Mouse (Mus musculus): ENCODE data around the gene Zfp286. TPM values are rescaled to one million over a fixed set of nuclear protein-coding genes. Genes with fewer than 3 reads are reported as not detected.

Zfp286 gene
- total and polyA plus RNA-seq, 3 experiments = not detected

GRCm38 (mm10) chr11:62826106-62826733 is 37.0 kb upstream of the Zfp286 start:
- Histone ChIP-seq H3K9ac (ENCODE audit: control insufficient read depth, low read depth, low read length, poor library complexity, severe bottlenecking) (no peak overlapping the region), H3K4me3 (ENCODE audit: control insufficient read depth in 1 of 2, insufficient read depth in 1 of 2, low read depth in 2 of 2, low read length in 2 of 2) (no peak overlapping the region), H3K36me3 (ENCODE audit: control insufficient read depth in 1 of 2, insufficient read depth in 2 of 2, low read length in 2 of 2) (peaks cover 0 to 26% of the 10 kb centered on the region in 2 experiments; a peak in 2 of 4 replicates), H3K27ac (ENCODE audit: control insufficient read depth, low read depth, low read length) (no peak overlapping the region), H3K79me2 (ENCODE audit: control insufficient read depth, insufficient read depth, low read length, poor library complexity) (no peaks in the 10 kb centered on the region), H3K4me1 (ENCODE audit: control insufficient read depth in 1 of 2, insufficient read depth in 2 of 2, low read length in 2 of 2) (peaks cover 3 to 25% of the 10 kb centered on the region in 2 experiments), H3K9me3 (replicated peaks; ENCODE audit: insufficient read depth, low read length) (no peaks in the 10 kb centered on the region), H3K27me3 (ENCODE audit: control insufficient read depth in 1 of 2, insufficient read depth in 2 of 2, low read length in 2 of 2) (no peaks in the 10 kb centered on the region)
- TF ChIP-seq ZC3H11A (IDR thresholded peaks at IDR 0.05; ENCODE audit: low read depth, low read length) (no peak), ZMIZ1 (IDR thresholded peaks at IDR 0.05; ENCODE audit: low read depth, low read length) (no peak), RCOR1 (IDR thresholded peaks at IDR 0.05; ENCODE audit: low read depth, low read length) (no peak), TAL1 (IDR thresholded peaks at IDR 0.05; ENCODE audit: low read length) (no peak), USF1 (IDR thresholded peaks at IDR 0.05; ENCODE audit: low read depth, low read length) (no peak), KAT2A (conservative IDR thresholded peaks at IDR 0.05; ENCODE audit: low read depth, low read length) (no peak), ETS1 (IDR thresholded peaks at IDR 0.05; ENCODE audit: low read depth, low read length) (no peak), MXI1 (IDR thresholded peaks at IDR 0.05; ENCODE audit: low read depth, low read length) (no peak), RAD21 (IDR thresholded peaks at IDR 0.05; ENCODE audit: low read depth, low read length) (no peak), UBTF (IDR thresholded peaks at IDR 0.05; ENCODE audit: borderline replicate concordance, insufficient read depth, low read depth, low read length) (no peak), POLR2AphosphoS2 (IDR thresholded peaks at IDR 0.05; ENCODE audit: low read length) (no peak), SIN3A (IDR thresholded peaks at IDR 0.05; ENCODE audit: low read length) (no peak), MAZ (IDR thresholded peaks at IDR 0.05; ENCODE audit: low read depth, low read length) (no peak), CTCF (IDR thresholded peaks at IDR 0.05 in 2 of 3, conservative IDR thresholded peaks at IDR 0.05 in 1 of 3; ENCODE audit: control insufficient read depth in 1 of 3, insufficient read depth in 1 of 3, low read depth in 2 of 3, low read length in 3 of 3, poor library complexity in 1 of 3, severe bottlenecking in 1 of 3) (no peak), JUND (IDR thresholded peaks at IDR 0.05; ENCODE audit: low read depth, low read length) (no peak), ZKSCAN1 (IDR thresholded peaks at IDR 0.05; ENCODE audit: low read depth, low read length) (no peak), SMC3 (IDR thresholded peaks at IDR 0.05; ENCODE audit: low read depth, low read length) (no peak), MAX (IDR thresholded peaks at IDR 0.05; ENCODE audit: low read length) (no peak), TBP (IDR thresholded peaks at IDR 0.05; ENCODE audit: low read depth, low read length) (no peak)
- no peak for DNase-seq (ENCODE audit: low read depth, low spot score)

GRCm38 (mm10) chr11:62825222-62826105 is 36.2 kb upstream of the Zfp286 start:
- H3K27ac ChIP-seq (ENCODE audit: control insufficient read depth, low read depth, low read length) = no peak overlapping the region
- H3K9me3 ChIP-seq (replicated peaks; ENCODE audit: insufficient read depth, low read length) = no peaks in the 10 kb centered on the region
- no peaks in the 10 kb centered on the region for H3K79me2 ChIP-seq (ENCODE audit: control insufficient read depth, insufficient read depth, low read length, poor library complexity)
- no peak for DNase-seq (ENCODE audit: low read depth, low spot score)
- peaks cover 3 to 25% of the 10 kb centered on the region in 2 experiments for H3K4me1 ChIP-seq (ENCODE audit: control insufficient read depth in 1 of 2, insufficient read depth in 2 of 2, low read length in 2 of 2)
- peaks cover 0 to 26% of the 10 kb centered on the region in 2 experiments; a peak in 2 of 4 replicates for H3K36me3 ChIP-seq (ENCODE audit: control insufficient read depth in 1 of 2, insufficient read depth in 2 of 2, low read length in 2 of 2)
- TF ChIP-seq JUND (IDR thresholded peaks at IDR 0.05; ENCODE audit: low read depth, low read length) (no peak), MYC (IDR thresholded peaks at IDR 0.05; ENCODE audit: low read depth, low read length) (no peak), MAZ (IDR thresholded peaks at IDR 0.05; ENCODE audit: low read depth, low read length) (no peak), MEF2A (IDR thresholded peaks at IDR 0.05; ENCODE audit: extremely low read depth, insufficient replicate concordance, low read depth, low read length, poor library complexity, severe bottlenecking) (no peak), TCF12 (IDR thresholded peaks at IDR 0.05; ENCODE audit: low read depth, low read length) (no peak), POLR2AphosphoS5 (IDR thresholded peaks at IDR 0.05; ENCODE audit: borderline replicate concordance, low read depth, low read length) (no peak), BHLHE40 (IDR thresholded peaks at IDR 0.05; ENCODE audit: borderline replicate concordance, low read depth, low read length) (no peak), USF1 (IDR thresholded peaks at IDR 0.05; ENCODE audit: low read depth, low read length) (no peak), MAFK (IDR thresholded peaks at IDR 0.05; ENCODE audit: borderline replicate concordance, low read depth, low read length) (no peak), RAD21 (IDR thresholded peaks at IDR 0.05; ENCODE audit: low read depth, low read length) (no peak), SIN3A (IDR thresholded peaks at IDR 0.05; ENCODE audit: low read length) (no peak), ZKSCAN1 (IDR thresholded peaks at IDR 0.05; ENCODE audit: low read depth, low read length) (no peak), RCOR1 (IDR thresholded peaks at IDR 0.05; ENCODE audit: low read depth, low read length) (no peak), ZC3H11A (IDR thresholded peaks at IDR 0.05; ENCODE audit: low read depth, low read length) (no peak), TAL1 (IDR thresholded peaks at IDR 0.05; ENCODE audit: low read length) (no peak)
- H3K27me3 ChIP-seq (ENCODE audit: control insufficient read depth in 1 of 2, insufficient read depth in 2 of 2, low read length in 2 of 2) = no peaks in the 10 kb centered on the region
- no peak overlapping the region for H3K9ac ChIP-seq (ENCODE audit: control insufficient read depth, low read depth, low read length, poor library complexity, severe bottlenecking)
- H3K4me3 ChIP-seq (ENCODE audit: control insufficient read depth in 1 of 2, insufficient read depth in 1 of 2, low read depth in 2 of 2, low read length in 2 of 2) = no peak overlapping the region
